Mouse (Mus musculus): ENCODE measurements at regions not wholly inside any gene's neighbourhood (a gene's known extent, or its start where the extent isn't known, plus 50 kb on each side); places are given as distances from the start of the nearest gene placed in this dataset.

- TF ChIP-seq POLR2A (IDR thresholded peaks at IDR 0.05; ENCODE audit: borderline replicate concordance, control insufficient read depth, low read depth, low read length): no peak
- TF ChIP-seq CTCF (IDR thresholded peaks at IDR 0.05; ENCODE audit: control insufficient read depth, insufficient read depth, low read length): no peak
Measured at GRCm38 (mm10) chr13:16196692-16197091, 185.0 kb downstream of the Inhba start.

Data from bone marrow, adult 2 months (tissue).